Mouse (Mus musculus): ENCODE data around the gene Gm13697. TPM values are rescaled to one million over a fixed set of nuclear protein-coding genes. Genes with fewer than 3 reads are reported as not detected.
"Not testable (repeated sequence)": the region's sequence is repeated elsewhere in the genome, so short reads cannot be mapped to it uniquely, and the experiment has no call there.

Gm13697 gene
- not detected in 2 replicates for polyA plus RNA-seq (2012; rRNA removed)

DNA sequence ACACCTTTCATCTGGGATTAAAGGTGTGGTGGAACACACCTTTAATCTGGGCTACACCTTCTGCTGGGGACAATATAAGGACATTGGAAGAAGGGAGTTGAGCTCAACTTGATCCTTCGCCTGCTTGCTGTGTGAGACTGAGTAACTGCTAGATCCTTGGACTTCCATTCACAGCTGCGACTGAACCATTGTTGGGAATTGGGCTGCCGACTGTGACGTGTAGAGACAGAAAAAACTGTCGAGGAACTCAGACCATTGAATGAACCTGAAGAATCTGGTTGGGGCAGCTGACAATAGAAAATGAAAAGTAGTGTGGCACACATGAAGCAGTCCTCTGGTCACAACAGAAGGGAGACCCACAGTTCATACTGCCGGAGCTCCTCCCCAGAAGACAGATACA lies at the start of gene Gm13697:
Gene Gm13697 (plus strand): TSS at position 301 of the 400 bp plus-strand sequence.
- DNase-seq (ENCODE audit: low read depth) = not testable (repeated sequence)

DNA sequence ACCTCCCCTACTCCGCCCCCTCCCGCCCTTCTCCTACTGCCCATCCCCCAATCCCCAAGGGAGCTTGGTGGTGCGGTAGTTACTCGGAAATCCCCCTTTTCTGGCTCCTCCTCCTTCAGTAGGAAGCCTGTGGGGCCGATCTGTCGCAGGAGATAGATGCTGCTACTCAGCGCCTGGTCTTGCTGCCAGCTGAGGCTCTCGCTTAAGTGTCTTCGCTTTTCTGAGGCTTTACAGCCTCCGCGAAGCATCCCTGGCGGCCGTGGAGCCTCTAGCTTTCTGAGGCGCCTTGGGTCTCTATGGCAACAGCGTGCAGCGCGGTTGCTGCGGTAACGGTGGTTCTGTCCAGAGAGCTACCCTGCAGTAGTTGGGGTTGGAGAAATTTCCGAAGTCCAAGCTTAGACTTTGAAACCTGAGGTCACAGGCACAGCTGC lies 43.6 kb upstream of the Gm13697 start, which contains the start of gene Zswim2:
Gene Zswim2 (minus strand): TSS at position 298 of the 431 bp plus-strand sequence.
- no peak for DNase-seq (ENCODE audit: low read depth)

DNA sequence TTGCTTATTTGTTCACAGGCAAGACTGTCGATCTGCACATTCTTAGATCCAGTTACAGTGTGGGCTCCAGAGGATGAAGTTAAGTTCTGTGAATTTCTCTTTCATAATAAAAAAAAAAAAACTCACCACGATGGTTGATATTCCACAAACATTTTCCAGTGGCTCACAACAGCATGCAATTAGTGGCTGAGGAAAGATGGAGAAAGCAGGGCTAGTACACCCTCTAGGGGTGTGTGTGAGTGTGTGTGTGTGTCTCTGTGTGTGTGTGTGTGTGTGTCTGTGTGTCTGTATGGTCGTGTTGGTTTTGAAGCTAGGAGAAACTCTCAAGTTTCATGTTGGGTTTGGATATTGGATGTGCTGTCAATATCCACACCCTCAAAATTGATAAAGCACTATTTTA lies 43.2 kb upstream of the Gm13697 start:
- no peak for DNase-seq (ENCODE audit: low read depth)

DNA sequence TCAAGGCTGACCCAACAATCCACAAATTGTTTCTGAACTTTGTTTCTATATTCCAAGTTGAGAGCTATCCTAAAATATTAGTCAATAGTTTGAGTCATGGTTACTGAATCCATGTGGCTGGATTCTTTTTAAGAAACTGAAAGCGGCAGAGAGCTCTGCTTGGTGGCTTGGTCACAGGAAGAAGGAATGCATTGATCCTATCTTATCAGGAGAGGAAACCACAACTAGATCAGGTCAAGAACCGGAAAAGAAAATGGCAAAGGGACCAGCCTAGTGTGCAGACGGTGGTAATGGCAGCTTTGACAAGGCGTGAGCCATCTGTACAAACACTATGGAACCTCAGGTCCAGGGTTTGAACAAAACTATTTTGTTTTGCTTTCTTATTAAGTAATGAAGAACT lies 42.8 kb upstream of the Gm13697 start:
- DNase-seq (ENCODE audit: low read depth) = no peak

DNA sequence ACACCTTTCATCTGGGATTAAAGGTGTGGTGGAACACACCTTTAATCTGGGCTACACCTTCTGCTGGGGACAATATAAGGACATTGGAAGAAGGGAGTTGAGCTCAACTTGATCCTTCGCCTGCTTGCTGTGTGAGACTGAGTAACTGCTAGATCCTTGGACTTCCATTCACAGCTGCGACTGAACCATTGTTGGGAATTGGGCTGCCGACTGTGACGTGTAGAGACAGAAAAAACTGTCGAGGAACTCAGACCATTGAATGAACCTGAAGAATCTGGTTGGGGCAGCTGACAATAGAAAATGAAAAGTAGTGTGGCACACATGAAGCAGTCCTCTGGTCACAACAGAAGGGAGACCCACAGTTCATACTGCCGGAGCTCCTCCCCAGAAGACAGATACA lies 29.1 kb upstream of the Gm13697 start, which contains the start of gene Gm13698:
Gene Gm13698 (plus strand): TSS at position 301 of the 400 bp plus-strand sequence.
- DNase-seq (ENCODE audit: low read depth) = not testable (repeated sequence)

DNA sequence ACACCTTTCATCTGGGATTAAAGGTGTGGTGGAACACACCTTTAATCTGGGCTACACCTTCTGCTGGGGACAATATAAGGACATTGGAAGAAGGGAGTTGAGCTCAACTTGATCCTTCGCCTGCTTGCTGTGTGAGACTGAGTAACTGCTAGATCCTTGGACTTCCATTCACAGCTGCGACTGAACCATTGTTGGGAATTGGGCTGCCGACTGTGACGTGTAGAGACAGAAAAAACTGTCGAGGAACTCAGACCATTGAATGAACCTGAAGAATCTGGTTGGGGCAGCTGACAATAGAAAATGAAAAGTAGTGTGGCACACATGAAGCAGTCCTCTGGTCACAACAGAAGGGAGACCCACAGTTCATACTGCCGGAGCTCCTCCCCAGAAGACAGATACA lies 23.3 kb upstream of the Gm13697 start, which contains the start of gene Gm13693:
Gene Gm13693 (plus strand): TSS at position 301 of the 400 bp plus-strand sequence.
- DNase-seq (ENCODE audit: low read depth) = not testable (repeated sequence)

DNA sequence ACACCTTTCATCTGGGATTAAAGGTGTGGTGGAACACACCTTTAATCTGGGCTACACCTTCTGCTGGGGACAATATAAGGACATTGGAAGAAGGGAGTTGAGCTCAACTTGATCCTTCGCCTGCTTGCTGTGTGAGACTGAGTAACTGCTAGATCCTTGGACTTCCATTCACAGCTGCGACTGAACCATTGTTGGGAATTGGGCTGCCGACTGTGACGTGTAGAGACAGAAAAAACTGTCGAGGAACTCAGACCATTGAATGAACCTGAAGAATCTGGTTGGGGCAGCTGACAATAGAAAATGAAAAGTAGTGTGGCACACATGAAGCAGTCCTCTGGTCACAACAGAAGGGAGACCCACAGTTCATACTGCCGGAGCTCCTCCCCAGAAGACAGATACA lies 17.5 kb upstream of the Gm13697 start, which contains the start of gene Gm13695:
Gene Gm13695 (plus strand): TSS at position 301 of the 400 bp plus-strand sequence.
- DNase-seq (ENCODE audit: low read depth) = not testable (repeated sequence)

DNA sequence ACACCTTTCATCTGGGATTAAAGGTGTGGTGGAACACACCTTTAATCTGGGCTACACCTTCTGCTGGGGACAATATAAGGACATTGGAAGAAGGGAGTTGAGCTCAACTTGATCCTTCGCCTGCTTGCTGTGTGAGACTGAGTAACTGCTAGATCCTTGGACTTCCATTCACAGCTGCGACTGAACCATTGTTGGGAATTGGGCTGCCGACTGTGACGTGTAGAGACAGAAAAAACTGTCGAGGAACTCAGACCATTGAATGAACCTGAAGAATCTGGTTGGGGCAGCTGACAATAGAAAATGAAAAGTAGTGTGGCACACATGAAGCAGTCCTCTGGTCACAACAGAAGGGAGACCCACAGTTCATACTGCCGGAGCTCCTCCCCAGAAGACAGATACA lies 11.7 kb upstream of the Gm13697 start, which contains the start of gene Gm13696:
Gene Gm13696 (plus strand): TSS at position 301 of the 400 bp plus-strand sequence.
- DNase-seq (ENCODE audit: low read depth) = not testable (repeated sequence)

DNA sequence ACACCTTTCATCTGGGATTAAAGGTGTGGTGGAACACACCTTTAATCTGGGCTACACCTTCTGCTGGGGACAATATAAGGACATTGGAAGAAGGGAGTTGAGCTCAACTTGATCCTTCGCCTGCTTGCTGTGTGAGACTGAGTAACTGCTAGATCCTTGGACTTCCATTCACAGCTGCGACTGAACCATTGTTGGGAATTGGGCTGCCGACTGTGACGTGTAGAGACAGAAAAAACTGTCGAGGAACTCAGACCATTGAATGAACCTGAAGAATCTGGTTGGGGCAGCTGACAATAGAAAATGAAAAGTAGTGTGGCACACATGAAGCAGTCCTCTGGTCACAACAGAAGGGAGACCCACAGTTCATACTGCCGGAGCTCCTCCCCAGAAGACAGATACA lies 5.9 kb upstream of the Gm13697 start, which contains the start of gene Gm13694:
Gene Gm13694 (plus strand): TSS at position 301 of the 400 bp plus-strand sequence.
- not testable (repeated sequence) for DNase-seq (ENCODE audit: low read depth)

DNA sequence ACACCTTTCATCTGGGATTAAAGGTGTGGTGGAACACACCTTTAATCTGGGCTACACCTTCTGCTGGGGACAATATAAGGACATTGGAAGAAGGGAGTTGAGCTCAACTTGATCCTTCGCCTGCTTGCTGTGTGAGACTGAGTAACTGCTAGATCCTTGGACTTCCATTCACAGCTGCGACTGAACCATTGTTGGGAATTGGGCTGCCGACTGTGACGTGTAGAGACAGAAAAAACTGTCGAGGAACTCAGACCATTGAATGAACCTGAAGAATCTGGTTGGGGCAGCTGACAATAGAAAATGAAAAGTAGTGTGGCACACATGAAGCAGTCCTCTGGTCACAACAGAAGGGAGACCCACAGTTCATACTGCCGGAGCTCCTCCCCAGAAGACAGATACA lies 5.7 kb downstream of the Gm13697 start, which contains the start of gene Gm13691:
Gene Gm13691 (plus strand): TSS at position 301 of the 400 bp plus-strand sequence.
- DNase-seq (ENCODE audit: low read depth) = not testable (repeated sequence)

DNA sequence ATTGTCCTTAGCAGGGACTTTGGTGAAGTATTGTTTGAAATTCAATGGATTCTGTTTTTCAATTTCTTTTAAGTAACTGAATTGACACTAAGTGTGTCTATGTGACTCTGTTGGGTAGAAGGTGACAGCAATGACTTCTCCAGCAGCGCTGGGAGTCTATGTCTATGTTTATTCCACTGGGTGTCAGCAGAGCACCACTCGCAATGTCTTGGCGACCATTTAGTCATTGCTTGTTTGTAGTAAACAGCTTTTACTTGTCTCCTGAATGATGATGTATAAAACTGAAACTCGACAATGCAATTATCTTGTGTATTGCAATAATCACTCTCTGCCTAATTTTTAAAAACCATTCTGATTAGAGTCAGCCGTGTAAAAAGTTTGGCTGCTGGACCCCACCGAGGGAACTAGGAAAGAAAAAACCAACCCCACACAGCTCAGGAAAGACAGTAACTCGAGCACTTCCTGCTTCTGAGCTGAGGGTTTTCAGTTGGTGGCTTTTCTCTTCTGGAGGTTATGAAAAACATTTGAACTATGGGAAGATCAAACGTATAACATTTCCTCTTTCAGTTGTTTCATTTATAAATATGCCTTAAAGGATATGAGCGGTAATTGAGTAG lies 9.2 kb downstream of the Gm13697 start:
- not testable (repeated sequence) for DNase-seq (ENCODE audit: low read depth)

DNA sequence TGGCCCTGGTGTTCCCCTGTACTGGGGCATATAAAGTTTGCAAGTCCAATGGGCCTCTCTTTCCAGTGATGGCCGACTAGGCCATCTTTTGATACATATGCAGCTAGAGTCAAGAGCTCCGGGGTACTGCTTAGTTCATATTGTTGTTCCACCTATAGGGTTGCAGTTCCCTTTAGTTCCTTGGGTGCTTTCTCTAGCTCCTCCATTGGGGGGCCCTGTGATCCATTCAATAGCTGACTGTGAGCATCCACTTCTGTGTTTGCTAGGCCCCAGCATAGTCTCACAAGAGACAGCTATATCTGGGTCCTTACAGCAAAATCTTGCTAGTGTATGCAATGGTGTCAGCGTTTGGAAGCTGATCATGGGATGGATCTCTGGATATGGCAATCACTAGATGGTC lies 10.0 kb downstream of the Gm13697 start:
- not testable (repeated sequence) for DNase-seq (ENCODE audit: low read depth)

DNA sequence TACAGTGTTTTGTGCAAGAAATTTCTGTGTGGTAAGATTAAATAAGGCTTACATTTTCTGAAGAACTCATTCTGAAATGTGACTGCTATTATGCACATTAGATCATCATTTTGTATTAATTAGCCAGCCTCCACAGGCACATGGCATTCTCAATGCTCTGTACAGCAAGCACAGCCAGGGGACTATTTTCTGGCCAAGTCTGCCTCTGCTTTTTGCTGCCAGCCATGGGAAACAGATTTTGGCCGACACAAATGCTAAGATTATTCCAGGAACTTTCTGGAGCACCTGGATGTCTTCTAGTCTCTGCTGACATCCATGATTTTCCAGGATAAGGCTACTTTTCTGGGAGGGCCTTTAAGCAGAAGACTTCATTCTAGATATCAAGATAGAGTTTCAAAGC lies 24.4 kb downstream of the Gm13697 start:
- DNase-seq (ENCODE audit: low read depth) = no peak

DNA sequence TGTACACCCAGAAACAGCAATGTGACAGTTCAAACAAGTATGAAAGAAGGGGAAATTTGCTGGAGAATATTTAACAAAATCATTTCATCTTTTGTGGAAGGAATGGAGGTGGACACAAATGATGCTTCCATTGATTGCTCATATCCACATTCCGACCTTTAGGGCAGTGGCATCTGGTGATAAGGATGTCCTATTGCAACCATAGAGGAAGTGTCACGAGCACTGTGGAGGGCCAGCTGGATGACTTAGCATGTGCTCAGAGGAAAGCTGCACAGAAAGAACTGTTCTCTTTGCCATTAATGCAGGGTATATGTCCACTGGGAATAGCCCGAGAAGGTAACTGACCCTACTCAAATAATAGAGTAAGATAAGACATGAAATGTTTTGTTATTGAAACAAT lies 25.3 kb downstream of the Gm13697 start:
- no peak for DNase-seq (ENCODE audit: low read depth)

DNA sequence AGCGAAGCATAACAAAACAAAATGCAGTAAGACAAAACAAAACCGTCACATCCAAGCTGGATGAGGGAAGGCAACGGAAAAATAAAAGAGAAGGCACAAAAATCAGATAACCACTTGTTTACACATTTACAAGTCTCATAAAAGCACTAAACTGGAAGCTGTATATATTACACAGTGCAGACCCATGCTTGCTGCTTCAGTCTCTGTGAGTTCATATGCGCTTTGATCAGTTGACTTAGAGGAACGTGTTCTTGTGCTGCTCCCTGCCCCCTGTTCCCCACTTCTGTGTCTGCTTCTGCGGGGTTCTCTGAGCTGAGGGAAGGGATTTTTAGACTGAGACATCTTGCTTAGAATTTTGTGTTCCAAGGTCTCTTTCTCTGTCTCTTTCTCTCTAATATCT lies 30.0 kb downstream of the Gm13697 start:
- no peak for DNase-seq (ENCODE audit: low read depth)

DNA sequence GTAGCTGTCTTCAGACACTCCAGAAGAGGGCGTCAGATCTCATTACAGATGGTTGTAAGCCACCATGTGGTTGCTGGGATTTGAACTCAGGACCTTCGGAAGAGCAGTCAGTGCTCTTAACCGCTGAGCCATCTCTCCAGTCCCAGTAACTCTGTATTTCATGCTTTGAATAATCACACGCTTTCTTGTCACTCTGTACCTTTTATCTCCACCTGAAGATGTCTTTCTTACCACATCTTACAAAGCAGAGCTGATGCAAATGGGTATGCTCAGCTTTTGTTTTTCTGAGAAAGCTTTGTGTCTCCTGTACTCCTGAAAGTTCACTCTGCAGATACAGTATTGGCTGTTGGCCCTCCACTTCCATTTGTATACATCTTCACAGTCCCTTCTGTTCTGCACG lies 31.7 kb downstream of the Gm13697 start:
- not testable (repeated sequence) for DNase-seq (ENCODE audit: low read depth)

DNA sequence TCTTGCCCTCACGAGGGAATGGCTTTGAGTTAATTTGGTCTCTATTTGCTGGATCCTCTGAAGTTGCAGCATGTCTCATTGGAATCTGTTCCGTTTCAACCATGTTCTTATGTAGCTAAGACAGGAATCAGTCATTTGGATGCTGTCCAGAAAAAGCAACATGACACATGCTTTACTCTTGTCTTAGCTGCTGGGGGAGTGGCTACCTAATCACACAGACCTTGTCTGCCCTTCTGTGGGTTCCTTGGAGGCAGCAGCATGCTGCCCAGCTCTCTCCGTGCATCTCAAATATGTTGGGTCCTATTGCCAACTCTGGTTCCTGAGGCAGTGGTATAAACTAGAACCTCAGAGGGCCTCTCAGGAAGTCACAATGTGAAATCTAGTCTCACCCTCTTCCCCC lies 33.8 kb downstream of the Gm13697 start:
- no peak for DNase-seq (ENCODE audit: low read depth)

DNA sequence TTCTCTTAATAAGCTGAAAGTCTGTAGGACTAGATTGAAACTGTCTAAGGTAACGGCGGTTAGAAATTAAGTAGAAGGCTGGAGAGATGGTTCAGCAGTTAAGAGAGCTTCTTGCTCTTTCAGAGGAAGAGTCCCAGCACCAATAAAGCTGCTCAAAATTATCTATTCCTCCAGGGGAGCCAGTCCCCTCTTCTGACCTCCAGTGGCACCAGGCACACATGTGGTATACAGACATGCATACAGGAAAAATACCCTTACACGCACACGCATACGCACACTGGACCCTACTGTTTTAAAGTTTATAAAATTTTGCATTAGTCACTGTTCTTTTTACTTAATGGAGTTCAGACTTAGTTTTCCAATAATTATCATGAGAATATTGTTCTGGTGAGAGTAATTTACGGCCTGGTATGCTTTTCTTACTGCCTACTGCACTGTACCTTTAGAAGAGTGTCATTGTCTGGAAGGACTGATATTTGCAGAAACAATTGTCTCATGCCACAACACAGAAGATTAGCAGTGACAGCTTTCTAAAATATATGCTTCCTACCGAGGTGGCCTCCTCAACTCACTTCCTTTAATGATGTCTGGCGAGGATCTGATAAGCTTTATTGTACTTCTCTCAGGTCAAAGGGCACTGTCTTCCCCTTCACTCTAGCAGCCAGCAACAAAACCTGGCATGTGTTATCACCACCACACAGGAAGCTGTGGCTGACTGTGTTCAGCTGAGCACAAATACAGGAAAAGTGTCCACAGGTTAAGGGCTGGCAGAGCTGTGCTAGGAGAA lies 35.2 kb downstream of the Gm13697 start:
- DNase-seq (ENCODE audit: low read depth) = no peak

DNA sequence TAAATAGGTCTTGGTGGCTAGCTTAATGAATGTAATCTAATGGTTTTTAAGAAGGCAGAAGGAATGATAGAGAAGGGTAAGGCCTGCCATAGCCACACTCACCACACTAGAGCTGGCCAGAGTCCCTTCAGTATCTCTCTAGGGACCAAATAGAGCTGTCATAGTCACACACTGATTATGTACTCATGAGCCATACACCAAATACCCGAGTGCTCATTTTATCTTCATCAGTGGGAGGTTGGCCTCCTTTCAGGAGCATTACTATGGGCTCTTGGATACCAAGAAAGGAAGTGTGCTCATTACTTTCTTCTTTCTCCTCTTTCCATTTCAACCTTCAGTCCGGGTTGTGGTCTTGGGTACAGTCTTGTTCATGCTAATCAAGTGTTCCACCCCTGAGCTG lies 37.4 kb downstream of the Gm13697 start:
- no peak for DNase-seq (ENCODE audit: low read depth)

DNA sequence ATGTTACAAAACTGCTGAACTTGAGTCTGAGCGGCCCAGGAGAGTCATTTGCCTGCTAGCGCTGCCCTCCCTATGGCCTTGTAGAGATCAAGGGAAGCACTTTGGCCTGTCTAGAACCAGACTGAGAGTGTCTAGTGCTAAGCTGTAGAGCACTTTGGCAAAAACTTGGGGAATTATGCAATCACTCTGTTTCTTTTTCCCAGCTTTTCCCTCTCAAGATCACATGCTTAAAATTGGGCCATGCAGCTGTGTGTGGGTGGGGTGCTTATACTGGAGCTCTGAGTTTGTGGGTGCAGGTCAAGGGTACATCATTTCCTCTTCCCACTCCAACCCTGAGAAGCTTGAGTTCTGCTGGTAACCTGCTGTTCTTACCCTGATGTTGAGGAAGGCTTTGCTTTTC lies 38.4 kb downstream of the Gm13697 start:
- DNase-seq (ENCODE audit: low read depth) = peak; percentile 83

DNA sequence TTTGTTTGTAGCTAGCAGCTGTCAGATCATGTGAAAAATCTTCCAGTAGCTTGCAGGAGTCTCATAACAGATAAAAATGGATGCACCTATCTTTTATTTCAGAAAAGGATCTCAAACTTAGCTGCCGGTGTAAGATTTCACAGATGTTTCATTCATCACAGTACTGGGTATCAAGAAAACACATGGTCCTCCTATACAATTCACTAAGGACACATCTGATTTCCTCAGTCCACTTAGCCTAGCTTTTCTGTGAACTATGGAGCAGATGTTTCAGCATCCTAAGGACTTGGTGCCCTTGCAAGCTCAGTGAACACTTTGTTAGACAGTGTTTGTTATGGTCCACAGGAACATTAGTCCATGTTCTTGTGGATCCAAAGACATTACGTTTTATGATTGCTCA lies 38.8 kb downstream of the Gm13697 start:
- DNase-seq (ENCODE audit: low read depth) = no peak

DNA sequence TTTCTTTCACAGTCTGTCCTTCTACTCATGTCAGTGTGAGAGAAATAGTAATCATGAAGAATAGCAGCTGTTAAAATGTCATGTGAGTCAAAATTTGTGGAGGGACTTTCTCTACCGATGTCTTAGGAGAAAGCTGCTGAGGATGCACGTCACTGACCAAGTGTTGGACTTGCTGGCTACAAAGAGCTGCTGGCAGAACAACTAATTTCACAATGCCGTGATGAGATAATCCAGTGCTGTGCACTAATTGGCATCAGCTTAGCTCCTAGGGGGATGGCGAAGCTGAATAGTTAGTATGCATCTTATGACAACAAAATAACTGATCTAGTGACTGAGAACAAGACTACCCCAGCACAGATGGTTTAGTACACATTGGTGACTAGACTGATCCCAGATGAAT lies 40.7 kb downstream of the Gm13697 start:
- DNase-seq (ENCODE audit: low read depth) = no peak

Measured in gonadal fat pad, adult 2 months (tissue).